Mouse (Mus musculus): ENCODE data around the gene Tbp.
A peak's percentile ranks its signal among the peaks of the same experiment; 100 is the strongest.

The Tbp gene

GRCm38 (mm10) chr17:15499656-15500394 is at the start of gene Tbp, which contains the start of gene Psmb1:
TSS of gene Tbp (plus strand) at chr17:15499888.
TSS of gene Psmb1 (minus strand) at chr17:15499751.
- peak; percentile 87 for DNase-seq (ENCODE audit: low spot score)

GRCm38 (mm10) chr17:15455203-15455602 is 44.5 kb upstream of the Tbp start:
- no peak for DNase-seq (ENCODE audit: low spot score)

- DNase-seq (ENCODE audit: low spot score): no peak
Measured at GRCm38 (mm10) chr17:15456595-15456994, 43.1 kb upstream of the Tbp start.

GRCm38 (mm10) chr17:15459761-15460160 is 39.9 kb upstream of the Tbp start:
- DNase-seq (ENCODE audit: low spot score): no peak

- no peak for DNase-seq (ENCODE audit: low spot score)
Measured at GRCm38 (mm10) chr17:15461921-15462495, 37.7 kb upstream of the Tbp start.

- peak; percentile 20 for DNase-seq (ENCODE audit: low spot score)
Measured at GRCm38 (mm10) chr17:15467669-15468068, 32.0 kb upstream of the Tbp start.

GRCm38 (mm10) chr17:15472671-15473070 is 27.0 kb upstream of the Tbp start:
- DNase-seq (ENCODE audit: low spot score): no peak

- no peak for DNase-seq (ENCODE audit: low spot score)
Measured at GRCm38 (mm10) chr17:15490542-15490941, 9.1 kb upstream of the Tbp start.

GRCm38 (mm10) chr17:15497882-15498752 is 1.6 kb upstream of the Tbp start:
- peak; percentile 86 for DNase-seq (ENCODE audit: low spot score)

GRCm38 (mm10) chr17:15498753-15499113 is 955 bp upstream of the Tbp start:
- DNase-seq (ENCODE audit: low spot score): no peak

- no peak for DNase-seq (ENCODE audit: low spot score)
Measured at GRCm38 (mm10) chr17:15510694-15511093, 11.0 kb downstream of the Tbp start.

- no peak for DNase-seq (ENCODE audit: low spot score)
Measured at GRCm38 (mm10) chr17:15517776-15518175, 18.1 kb downstream of the Tbp start.

- DNase-seq (ENCODE audit: low spot score): no peak
Measured at GRCm38 (mm10) chr17:15518186-15518585, 18.5 kb downstream of the Tbp start.

GRCm38 (mm10) chr17:15518766-15519165 is 19.1 kb downstream of the Tbp start:
- DNase-seq (ENCODE audit: low spot score): no peak

GRCm38 (mm10) chr17:15526304-15526703 is 26.6 kb downstream of the Tbp start:
- no peak for DNase-seq (ENCODE audit: low spot score)

- DNase-seq (ENCODE audit: low spot score): peak; percentile 78
Measured at GRCm38 (mm10) chr17:15526986-15527810, 27.5 kb downstream of the Tbp start, which contains the start of gene Pdcd2. TSS of gene Pdcd2 (minus strand) at chr17:15527301.

GRCm38 (mm10) chr17:15527811-15528136 is 28.1 kb downstream of the Tbp start:
- DNase-seq (ENCODE audit: low spot score): no peak

- DNase-seq (ENCODE audit: low spot score): no peak
Measured at GRCm38 (mm10) chr17:15528887-15529286, 29.2 kb downstream of the Tbp start.

GRCm38 (mm10) chr17:15530141-15530540 is 30.5 kb downstream of the Tbp start:
- DNase-seq (ENCODE audit: low spot score): no peak

- no peak for DNase-seq (ENCODE audit: low spot score)
Measured at GRCm38 (mm10) chr17:15535162-15535800, 35.6 kb downstream of the Tbp start.

GRCm38 (mm10) chr17:15535943-15536342 is 36.3 kb downstream of the Tbp start:
- no peak for DNase-seq (ENCODE audit: low spot score)
